ENCODE assay signal across 12 mouse cellular contexts in genomic region chr11:8227772-8228425, GRCm38 (mm10).
DNase-seq lines count a peak whose midpoint lies in the region; ATAC-seq and TF ChIP-seq lines count a peak whose summit lies in the region.
"Had no signal": no experiment of that assay in that cellular context is flagged by ENCODE, and none has a peak within 500 bp of the region (broad histone marks: within the 10 kb centered on the region; RNA-seq: fewer than 3 reads in every experiment).

No protein-coding gene starts in this region.

- H3K36me3 ChIP-seq in intestine, embryonic 15.5 days = no peaks in the 10 kb centered on the region
- H3K36me3 ChIP-seq in intestine, postnatal 0 days (ENCODE audit: control insufficient read depth, insufficient read depth) = no peaks in the 10 kb centered on the region
- no peaks in the 10 kb centered on the region for H3K36me3 ChIP-seq in hindbrain, embryonic 12.5 days
- no peaks in the 10 kb centered on the region for H3K36me3 ChIP-seq in midbrain, embryonic 14.5 days (ENCODE audit: control insufficient read depth, insufficient read depth, low read length)
- H3K36me3 ChIP-seq: liver, embryonic 12.5 days had no signal

- H3K9ac ChIP-seq in intestine, embryonic 15.5 days = no peak overlapping the region
- H3K9ac ChIP-seq in intestine, postnatal 0 days (ENCODE audit: low read depth, low read length) = no peak overlapping the region
- H3K9ac ChIP-seq in hindbrain, embryonic 12.5 days = no peak overlapping the region
- no peak overlapping the region for H3K9ac ChIP-seq in midbrain, embryonic 14.5 days (replicated peaks; ENCODE audit: low read length)
- H3K9ac ChIP-seq: liver, embryonic 12.5 days had no signal

- no peaks in the 10 kb centered on the region for H3K9me3 ChIP-seq in intestine, embryonic 15.5 days
- H3K9me3 ChIP-seq in intestine, postnatal 0 days (ENCODE audit: control insufficient read depth) = no peaks in the 10 kb centered on the region
- H3K9me3 ChIP-seq in hindbrain, embryonic 12.5 days (replicated peaks) = no peaks in the 10 kb centered on the region
- H3K9me3 ChIP-seq in midbrain, embryonic 14.5 days (ENCODE audit: control insufficient read depth, low read length) = no peaks in the 10 kb centered on the region
- H3K9me3 ChIP-seq: liver, embryonic 12.5 days had no signal

- no peak overlapping the region for H3K4me2 ChIP-seq in intestine, embryonic 15.5 days (replicated peaks)
- no peak overlapping the region for H3K4me2 ChIP-seq in intestine, postnatal 0 days (replicated peaks; ENCODE audit: low read depth)
- H3K4me2 ChIP-seq in hindbrain, embryonic 12.5 days (replicated peaks) = no peak overlapping the region
- H3K4me2 ChIP-seq in midbrain, embryonic 14.5 days (ENCODE audit: low read length) = no peak overlapping the region
- H3K4me2 ChIP-seq: liver, embryonic 12.5 days had no signal

- no peaks in the 10 kb centered on the region for H3K27me3 ChIP-seq in intestine, embryonic 15.5 days (replicated peaks)
- H3K27me3 ChIP-seq in intestine, postnatal 0 days (replicated peaks; ENCODE audit: control insufficient read depth, insufficient read depth, low read length) = no peaks in the 10 kb centered on the region
- no peaks in the 10 kb centered on the region for H3K27me3 ChIP-seq in hindbrain, embryonic 12.5 days
- H3K27me3 ChIP-seq in midbrain, embryonic 14.5 days (ENCODE audit: control insufficient read depth, insufficient read depth, low read length) = no peaks in the 10 kb centered on the region
- H3K27me3 ChIP-seq: liver, embryonic 12.5 days had no signal

- H3K27ac ChIP-seq in intestine, embryonic 15.5 days = 0 out of 2 replicates have a peak overlapping the region, but pooled peaks have one; percentile 1
- no peak overlapping the region for H3K27ac ChIP-seq in intestine, postnatal 0 days (ENCODE audit: low read depth, low read length)
- H3K27ac ChIP-seq in hindbrain, embryonic 12.5 days = peak overlapping the region; percentile 52
- 0 out of 2 replicates have a peak overlapping the region, but pooled peaks have one; percentile 26 for H3K27ac ChIP-seq in midbrain, embryonic 14.5 days (replicated peaks; ENCODE audit: low read depth, low read length)
- H3K27ac ChIP-seq: liver, embryonic 12.5 days had no signal

- H3K4me3 ChIP-seq in intestine, embryonic 15.5 days (replicated peaks) = no peak overlapping the region
- H3K4me3 ChIP-seq in intestine, postnatal 0 days (ENCODE audit: low read depth, low read length) = no peak overlapping the region
- no peak overlapping the region for H3K4me3 ChIP-seq in hindbrain, embryonic 12.5 days
- no peak overlapping the region for H3K4me3 ChIP-seq in midbrain, embryonic 14.5 days (replicated peaks; ENCODE audit: low read depth, low read length)
- H3K4me3 ChIP-seq: liver, embryonic 12.5 days had no signal

- peak; percentile 36 for DNase-seq in brain, embryonic 14.5 days (ENCODE audit: low read depth)
- DNase-seq in midbrain, embryonic 14.5 days = peak; percentile 15
- no peak for DNase-seq in right cerebral cortex, adult 2 months (ENCODE audit: low spot score in 2 of 2)
- no peak for DNase-seq in frontal cortex, postnatal 10 days (ENCODE audit: low spot score in 2 of 2)
- DNase-seq: kidney, adult 9 months; layer of hippocampus, postnatal 36 days; right cerebral cortex, adult 18-20 months had no signal

- TF ChIP-seq POLR2A in brain, embryonic 14.5 days (IDR thresholded peaks at IDR 0.05; ENCODE audit: borderline replicate concordance, extremely low read depth, insufficient read depth, insufficient read length, poor library complexity, severe bottlenecking) = no peak

- TF ChIP-seq CTCF in intestine, postnatal 0 days (IDR thresholded peaks at IDR 0.05; ENCODE audit: low read depth) = no peak
- TF ChIP-seq CTCF in brain, embryonic 14.5 days (IDR thresholded peaks at IDR 0.05; ENCODE audit: borderline replicate concordance, extremely low read depth, insufficient read depth, insufficient read length) = no peak

- ATAC-seq in intestine, embryonic 15.5 days = no peak; the same call in 1 of the 2 replicates
- ATAC-seq in intestine, postnatal 0 days = no peak
- ATAC-seq in hindbrain, embryonic 12.5 days (ENCODE audit: low FRiP score) = no peak
- no peak for ATAC-seq in midbrain, embryonic 14.5 days (ENCODE audit: low FRiP score, low TSS enrichment)
- no peak for ATAC-seq in erythroblast, adult 5-6 weeks (replicated peaks; ENCODE audit: low FRiP score, poor library complexity, severe bottlenecking)
- ATAC-seq: liver, embryonic 12.5 days had no signal

- H3K4me1 ChIP-seq in intestine, embryonic 15.5 days (replicated peaks) = peaks cover 3% of the 10 kb centered on the region
- no peaks in the 10 kb centered on the region for H3K4me1 ChIP-seq in intestine, postnatal 0 days (replicated peaks; ENCODE audit: control insufficient read depth, insufficient read depth, low read length)
- H3K4me1 ChIP-seq in hindbrain, embryonic 12.5 days = no peaks in the 10 kb centered on the region
- H3K4me1 ChIP-seq in midbrain, embryonic 14.5 days (ENCODE audit: control insufficient read depth, insufficient read depth, low read length) = no peaks in the 10 kb centered on the region
- H3K4me1 ChIP-seq: liver, embryonic 12.5 days had no signal

- 40% methylated on average over 8 of the region's 8 CpGs for WGBS in intestine, embryonic 15.5 days
- WGBS in intestine, postnatal 0 days = 35% methylated on average over 8 of the region's 8 CpGs
- WGBS in hindbrain, embryonic 12.5 days = 51% methylated on average over 8 of the region's 8 CpGs
- 51% methylated on average over 8 of the region's 8 CpGs for WGBS in midbrain, embryonic 14.5 days

Comparison
In these comparisons a context has a peak if more than half of its experiments do, and no peak if none do; other contexts are left out.
1. DNase-seq: peak in brain, embryonic 14.5 days (single experiment) and midbrain, embryonic 14.5 days (single experiment); none in right cerebral cortex, adult 2 months (0 of 2) and frontal cortex, postnatal 10 days (0 of 2).